Mouse (Mus musculus): ENCODE measurements around the gene Kif27. TPM values are rescaled to one million over a fixed set of nuclear protein-coding genes. Genes with fewer than 3 reads are reported as not detected.

Kif27 gene
- polyA plus RNA-seq, 1 experiment from 2014 or later, result 1.9 TPM

GRCm38 (mm10) chr13:58302421-58303145, 56.3 kb downstream of the Kif27 start:
- Histone ChIP-seq H3K4me1 (ENCODE audit: control insufficient read depth, insufficient read depth, low read length) (no peaks in the 10 kb centered on the region), H3K36me3 (ENCODE audit: control insufficient read depth, insufficient read depth, low read length) (no peaks in the 10 kb centered on the region), H3K9me3 (replicated peaks; ENCODE audit: control insufficient read depth, low read length, poor library complexity, severe bottlenecking) (no peaks in the 10 kb centered on the region), H3K4me2 (ENCODE audit: low read length) (no peak overlapping the region), H3K9ac (ENCODE audit: low read depth, low read length) (no peak overlapping the region), H3K27ac (ENCODE audit: low read length) (no peak overlapping the region), H3K27me3 (ENCODE audit: control insufficient read depth, insufficient read depth, low read depth, low read length) (no peaks in the 10 kb centered on the region), H3K4me3 (ENCODE audit: low read depth, low read length) (no peak overlapping the region)
- no peak for ATAC-seq
- WGBS, result 74% methylated on average over 9 of the region's 9 CpGs

GRCm38 (mm10) chr13:58301961-58302360, 57.0 kb downstream of the Kif27 start:
- Histone ChIP-seq H3K4me1 (ENCODE audit: control insufficient read depth, insufficient read depth, low read length) (no peaks in the 10 kb centered on the region), H3K4me2 (ENCODE audit: low read length) (no peak overlapping the region), H3K36me3 (ENCODE audit: control insufficient read depth, insufficient read depth, low read length) (no peaks in the 10 kb centered on the region), H3K9ac (ENCODE audit: low read depth, low read length) (no peak overlapping the region), H3K9me3 (replicated peaks; ENCODE audit: control insufficient read depth, low read length, poor library complexity, severe bottlenecking) (no peaks in the 10 kb centered on the region), H3K27me3 (ENCODE audit: control insufficient read depth, insufficient read depth, low read depth, low read length) (no peaks in the 10 kb centered on the region), H3K27ac (ENCODE audit: low read length) (no peak overlapping the region), H3K4me3 (ENCODE audit: low read depth, low read length) (no peak overlapping the region)
- no peak for ATAC-seq
- 95% methylated on average over 6 of the region's 6 CpGs for WGBS

GRCm38 (mm10) chr13:58298756-58299155, 60.2 kb downstream of the Kif27 start:
- WGBS, result 90% methylated on average over 3 of the region's 3 CpGs
- Histone ChIP-seq H3K27ac (ENCODE audit: low read length) (no peak overlapping the region), H3K9ac (ENCODE audit: low read depth, low read length) (no peak overlapping the region), H3K4me3 (ENCODE audit: low read depth, low read length) (no peak overlapping the region), H3K27me3 (ENCODE audit: control insufficient read depth, insufficient read depth, low read depth, low read length) (no peaks in the 10 kb centered on the region), H3K9me3 (replicated peaks; ENCODE audit: control insufficient read depth, low read length, poor library complexity, severe bottlenecking) (no peaks in the 10 kb centered on the region), H3K36me3 (ENCODE audit: control insufficient read depth, insufficient read depth, low read length) (no peaks in the 10 kb centered on the region), H3K4me2 (ENCODE audit: low read length) (no peak overlapping the region), H3K4me1 (ENCODE audit: control insufficient read depth, insufficient read depth, low read length) (no peaks in the 10 kb centered on the region)
- no peak for ATAC-seq

GRCm38 (mm10) chr13:58295582-58295981, 63.3 kb downstream of the Kif27 start:
- no peaks in the 10 kb centered on the region for H3K9me3 ChIP-seq (replicated peaks; ENCODE audit: control insufficient read depth, low read length, poor library complexity, severe bottlenecking)
- WGBS, result 82% methylated on average over 3 of the region's 3 CpGs
- no peak for ATAC-seq

GRCm38 (mm10) chr13:58292811-58293210, 66.1 kb downstream of the Kif27 start:
- no peaks in the 10 kb centered on the region for H3K27me3 ChIP-seq (ENCODE audit: control insufficient read depth, insufficient read depth, low read depth, low read length)
- H3K4me2 ChIP-seq (ENCODE audit: low read length), result no peak overlapping the region
- H3K9ac ChIP-seq (ENCODE audit: low read depth, low read length), result no peak overlapping the region
- H3K4me3 ChIP-seq (ENCODE audit: low read depth, low read length), result no peak overlapping the region
- H3K27ac ChIP-seq (ENCODE audit: low read length), result no peak overlapping the region
- no peak for ATAC-seq
- no peaks in the 10 kb centered on the region for H3K4me1 ChIP-seq (ENCODE audit: control insufficient read depth, insufficient read depth, low read length)
- H3K36me3 ChIP-seq (ENCODE audit: control insufficient read depth, insufficient read depth, low read length), result no peaks in the 10 kb centered on the region
- H3K9me3 ChIP-seq (replicated peaks; ENCODE audit: control insufficient read depth, low read length, poor library complexity, severe bottlenecking), result no peaks in the 10 kb centered on the region
- 14% methylated on average over 5 of the region's 5 CpGs for WGBS

More at GRCm38 (mm10) chr13:58295582-58295981, 63.3 kb downstream of the Kif27 start:
- Histone ChIP-seq H3K27me3 (ENCODE audit: control insufficient read depth, insufficient read depth, low read depth, low read length) (no peaks in the 10 kb centered on the region), H3K4me3 (ENCODE audit: low read depth, low read length) (no peak overlapping the region), H3K4me1 (ENCODE audit: control insufficient read depth, insufficient read depth, low read length) (no peaks in the 10 kb centered on the region), H3K4me2 (ENCODE audit: low read length) (no peak overlapping the region), H3K36me3 (ENCODE audit: control insufficient read depth, insufficient read depth, low read length) (no peaks in the 10 kb centered on the region), H3K27ac (ENCODE audit: low read length) (no peak overlapping the region), H3K9ac (ENCODE audit: low read depth, low read length) (no peak overlapping the region)

- no peak overlapping the region for H3K27ac ChIP-seq (ENCODE audit: low read length)
- 81% methylated on average over 1 of the region's 1 CpGs for WGBS
- no peaks in the 10 kb centered on the region for H3K9me3 ChIP-seq (replicated peaks; ENCODE audit: control insufficient read depth, low read length, poor library complexity, severe bottlenecking)
- no peak overlapping the region for H3K4me3 ChIP-seq (ENCODE audit: low read depth, low read length)
- no peaks in the 10 kb centered on the region for H3K36me3 ChIP-seq (ENCODE audit: control insufficient read depth, insufficient read depth, low read length)
- no peaks in the 10 kb centered on the region for H3K27me3 ChIP-seq (ENCODE audit: control insufficient read depth, insufficient read depth, low read depth, low read length)
- ATAC-seq, result no peak
- H3K9ac ChIP-seq (ENCODE audit: low read depth, low read length), result no peak overlapping the region
- H3K4me1 ChIP-seq (ENCODE audit: control insufficient read depth, insufficient read depth, low read length), result no peaks in the 10 kb centered on the region
- no peak overlapping the region for H3K4me2 ChIP-seq (ENCODE audit: low read length)
Observed at GRCm38 (mm10) chr13:58289308-58289707, 69.6 kb downstream of the Kif27 start.

GRCm38 (mm10) chr13:58287822-58288221, 71.1 kb downstream of the Kif27 start:
- Histone ChIP-seq H3K9ac (ENCODE audit: low read depth, low read length) (no peak overlapping the region), H3K4me1 (ENCODE audit: control insufficient read depth, insufficient read depth, low read length) (no peaks in the 10 kb centered on the region), H3K4me2 (ENCODE audit: low read length) (no peak overlapping the region), H3K4me3 (ENCODE audit: low read depth, low read length) (no peak overlapping the region), H3K36me3 (ENCODE audit: control insufficient read depth, insufficient read depth, low read length) (no peaks in the 10 kb centered on the region), H3K27ac (ENCODE audit: low read length) (no peak overlapping the region), H3K9me3 (replicated peaks; ENCODE audit: control insufficient read depth, low read length, poor library complexity, severe bottlenecking) (no peaks in the 10 kb centered on the region), H3K27me3 (ENCODE audit: control insufficient read depth, insufficient read depth, low read depth, low read length) (no peaks in the 10 kb centered on the region)
- WGBS, result 15% methylated on average over 13 of the region's 13 CpGs
- ATAC-seq, result no peak

GRCm38 (mm10) chr13:58283466-58283865, 75.5 kb downstream of the Kif27 start:
- ATAC-seq, result no peak
- Histone ChIP-seq H3K4me1 (ENCODE audit: control insufficient read depth, insufficient read depth, low read length) (no peaks in the 10 kb centered on the region), H3K4me3 (ENCODE audit: low read depth, low read length) (no peak overlapping the region), H3K27ac (ENCODE audit: low read length) (no peak overlapping the region), H3K4me2 (ENCODE audit: low read length) (no peak overlapping the region), H3K9ac (ENCODE audit: low read depth, low read length) (no peak overlapping the region), H3K9me3 (replicated peaks; ENCODE audit: control insufficient read depth, low read length, poor library complexity, severe bottlenecking) (no peaks in the 10 kb centered on the region), H3K27me3 (ENCODE audit: control insufficient read depth, insufficient read depth, low read depth, low read length) (no peaks in the 10 kb centered on the region), H3K36me3 (ENCODE audit: control insufficient read depth, insufficient read depth, low read length) (no peaks in the 10 kb centered on the region)
- 59% methylated on average over 4 of the region's 4 CpGs for WGBS

- H3K27me3 ChIP-seq (ENCODE audit: control insufficient read depth, insufficient read depth, low read depth, low read length), result no peaks in the 10 kb centered on the region
- no peak for ATAC-seq
- no peak overlapping the region for H3K4me2 ChIP-seq (ENCODE audit: low read length)
- WGBS, result 74% methylated on average over 4 of the region's 4 CpGs
- H3K9ac ChIP-seq (ENCODE audit: low read depth, low read length), result no peak overlapping the region
- no peaks in the 10 kb centered on the region for H3K9me3 ChIP-seq (replicated peaks; ENCODE audit: control insufficient read depth, low read length, poor library complexity, severe bottlenecking)
- no peak overlapping the region for H3K4me3 ChIP-seq (ENCODE audit: low read depth, low read length)
- H3K4me1 ChIP-seq (ENCODE audit: control insufficient read depth, insufficient read depth, low read length), result no peaks in the 10 kb centered on the region
- no peak overlapping the region for H3K27ac ChIP-seq (ENCODE audit: low read length)
- no peaks in the 10 kb centered on the region for H3K36me3 ChIP-seq (ENCODE audit: control insufficient read depth, insufficient read depth, low read length)
Observed at GRCm38 (mm10) chr13:58281936-58282335, 77.0 kb downstream of the Kif27 start.
